Mouse (Mus musculus) midbrain, embryonic 10.5 days (tissue): ENCODE results near the gene Aldh18a1. TPM values are rescaled to one million over a fixed set of nuclear protein-coding genes. Genes with fewer than 3 reads are reported as not detected.
A peak's percentile ranks its signal among the peaks of the same experiment; 100 is the strongest.
"Not testable (repeated sequence)": the region's sequence is repeated elsewhere in the genome, so short reads cannot be mapped to it uniquely, and the experiment has no call there.

Source experiments
- DNase-seq: peaks from one replicate; pipeline ENCODE4 v3.0.0-alpha.2; 2017; ENCODE audit warnings: low spot score
- H3K27ac ChIP-seq: fragments of 300-500 bp; sonication (generic); replicated peaks from 2 replicates; pipeline ENCODE4 v1.5.1; 2016; ENCODE audit warnings: mild to moderate bottlenecking
- H3K27me3 ChIP-seq: fragments of 300-500 bp; sonication (generic); 2 replicates; pipeline ENCODE4 v1.6.1; 2016; ENCODE audit warnings: low read depth, mild to moderate bottlenecking; ENCODE audit not compliant: poor library complexity, severe bottlenecking
- H3K36me3 ChIP-seq: fragments of 300-500 bp; sonication (generic); 2 replicates; pipeline ENCODE4 v1.6.1; 2016; ENCODE audit warnings: mild to moderate bottlenecking, moderate library complexity
- H3K4me1 ChIP-seq: fragments of 300-500 bp; sonication (generic); 2 replicates; pipeline ENCODE4 v1.6.1; 2016
- H3K4me3 ChIP-seq: fragments of 300-500 bp; sonication (generic); 2 replicates; pipeline ENCODE4 v1.5.1; 2016; ENCODE audit warnings: mild to moderate bottlenecking, moderate library complexity
- H3K9me3 ChIP-seq: fragments of 300-500 bp; sonication (generic); replicated peaks from 2 replicates; pipeline ENCODE4 v1.6.1; 2016; ENCODE audit warnings: mild to moderate bottlenecking
- WGBS: fragments of 180-500 bp; shearing (Covaris S2); methylation state at CpG from one replicate; pipeline ENCODE4 v1.1.7; 2016; 5-methylcytosine and 5-hydroxymethylcytosine counted together
- polyA plus RNA-seq: library from polyadenylated mRNA; unstranded; fragments of >200 nt; fragmentation: Nextera tagmentation; extraction: Ambion mirVana; gene quantifications from 2 replicates; pipeline ENCODE4 v1.2.1, GENCODE M21; 2016

The Aldh18a1 gene
- polyA plus RNA-seq, 1 experiment from 2014 or later = 98.0 TPM

DNA sequence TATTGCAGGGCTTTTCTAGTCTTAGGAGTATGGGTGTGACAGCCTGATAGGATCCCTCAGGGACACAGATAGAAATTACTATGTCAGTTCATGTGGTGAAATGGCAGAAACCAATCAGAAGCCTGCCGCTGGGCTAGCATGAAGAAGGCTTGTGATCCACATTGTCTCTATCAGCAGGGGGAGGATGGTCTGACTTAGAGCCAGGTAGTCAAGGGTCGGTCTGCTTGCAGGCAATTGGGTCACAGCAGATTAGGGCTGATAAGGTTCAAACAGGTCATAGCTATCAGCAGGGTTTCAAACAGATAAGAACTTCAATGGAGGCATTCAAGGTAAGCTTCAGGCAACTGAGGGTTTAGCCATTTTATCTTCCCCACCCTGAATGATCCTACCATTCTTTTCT, 7.4 kb downstream of the Aldh18a1 start:
- Histone ChIP-seq H3K9me3 (no peaks in the 10 kb centered on the region), H3K27ac (no peak overlapping the region), H3K36me3 (peaks cover 97% of the 10 kb centered on the region), H3K27me3 (no peaks in the 10 kb centered on the region), H3K4me1 (0 out of 2 replicates have a peak, but pooled peaks cover 3% of the 10 kb centered on the region), H3K4me3 (no peak overlapping the region)
- WGBS = 86% methylated on average over 2 of the region's 2 CpGs
- DNase-seq = no peak

DNA sequence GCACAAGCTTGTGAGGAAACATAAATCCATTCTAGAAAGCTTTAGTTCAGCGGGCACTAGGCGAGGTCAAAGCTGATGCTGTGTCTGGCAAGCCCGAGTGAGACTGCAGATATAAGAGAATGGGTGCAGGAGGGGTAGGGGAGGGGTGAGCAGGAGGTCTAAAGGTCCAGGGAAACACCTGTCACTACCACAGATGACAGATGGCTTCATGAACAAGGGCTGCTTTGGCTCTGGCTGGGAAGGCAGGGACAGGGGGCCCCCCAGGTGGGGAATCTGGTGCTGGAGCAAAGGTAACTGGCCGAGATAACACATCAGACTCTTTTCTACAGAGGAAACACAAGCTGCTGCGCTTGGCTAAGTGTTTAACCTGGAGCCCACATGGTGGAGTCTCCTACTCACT, 12.8 kb downstream of the Aldh18a1 start:
- H3K27me3 ChIP-seq = no peaks in the 10 kb centered on the region
- peaks cover 5% of the 10 kb centered on the region for H3K9me3 ChIP-seq
- no peaks in the 10 kb centered on the region for H3K4me1 ChIP-seq
- 86% methylated on average over 5 of the region's 5 CpGs for WGBS
- no peak overlapping the region for H3K4me3 ChIP-seq
- H3K27ac ChIP-seq = no peak overlapping the region
- DNase-seq = no peak
- peaks cover 100% of the 10 kb centered on the region for H3K36me3 ChIP-seq

DNA sequence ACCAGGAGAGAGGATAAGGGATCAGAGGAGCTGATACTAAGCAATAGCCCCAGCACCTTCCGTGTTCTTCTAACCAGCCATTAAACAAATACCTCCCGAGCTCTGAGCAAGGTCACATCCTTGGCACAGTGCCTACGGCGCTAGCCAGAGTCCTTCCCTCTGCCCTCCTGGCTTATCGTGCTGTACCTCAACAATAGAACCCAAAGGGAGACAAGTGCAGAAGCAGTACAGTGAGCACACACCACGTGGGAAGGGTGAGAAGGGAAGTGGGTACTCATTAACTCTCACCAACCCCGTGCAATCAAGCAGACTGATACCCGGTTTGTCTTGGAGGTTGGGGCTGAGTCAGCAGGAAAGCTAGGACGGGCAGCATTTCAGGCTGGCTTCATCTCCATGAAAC, 17.5 kb downstream of the Aldh18a1 start:
- 97% methylated on average over 9 of the region's 9 CpGs for WGBS
- no peak overlapping the region for H3K4me3 ChIP-seq
- no peaks in the 10 kb centered on the region for H3K27me3 ChIP-seq
- peaks cover 14% of the 10 kb centered on the region for H3K9me3 ChIP-seq
- H3K36me3 ChIP-seq = peaks cover 100% of the 10 kb centered on the region
- DNase-seq = no peak
- H3K4me1 ChIP-seq = no peaks in the 10 kb centered on the region
- no peak overlapping the region for H3K27ac ChIP-seq

DNA sequence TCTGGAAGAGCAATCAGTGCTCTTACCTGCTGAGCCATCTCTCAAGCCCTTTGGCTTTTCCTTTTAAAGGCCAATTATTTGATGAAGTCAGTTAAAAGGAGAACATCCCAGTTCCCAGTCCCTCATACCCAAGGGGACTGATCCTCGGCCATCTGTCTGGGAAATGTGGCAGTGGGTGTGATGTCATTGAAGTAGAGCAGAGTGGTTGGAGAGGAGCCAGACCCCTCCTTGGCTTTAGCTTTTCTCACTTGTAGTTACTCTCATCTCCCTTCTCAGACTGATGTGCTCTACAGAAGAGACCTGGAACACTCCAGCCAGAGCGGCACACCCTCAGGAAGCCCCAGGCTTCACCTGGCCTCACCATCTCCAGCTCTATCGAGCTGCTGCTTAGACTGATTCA, 20.6 kb downstream of the Aldh18a1 start:
- H3K27ac ChIP-seq = no peak overlapping the region
- no peaks in the 10 kb centered on the region for H3K4me1 ChIP-seq
- H3K27me3 ChIP-seq = no peaks in the 10 kb centered on the region
- DNase-seq = no peak
- H3K36me3 ChIP-seq = peaks cover 98% of the 10 kb centered on the region
- peaks cover 14% of the 10 kb centered on the region for H3K9me3 ChIP-seq
- 99% methylated on average over 3 of the region's 3 CpGs for WGBS
- no peak overlapping the region for H3K4me3 ChIP-seq

DNA sequence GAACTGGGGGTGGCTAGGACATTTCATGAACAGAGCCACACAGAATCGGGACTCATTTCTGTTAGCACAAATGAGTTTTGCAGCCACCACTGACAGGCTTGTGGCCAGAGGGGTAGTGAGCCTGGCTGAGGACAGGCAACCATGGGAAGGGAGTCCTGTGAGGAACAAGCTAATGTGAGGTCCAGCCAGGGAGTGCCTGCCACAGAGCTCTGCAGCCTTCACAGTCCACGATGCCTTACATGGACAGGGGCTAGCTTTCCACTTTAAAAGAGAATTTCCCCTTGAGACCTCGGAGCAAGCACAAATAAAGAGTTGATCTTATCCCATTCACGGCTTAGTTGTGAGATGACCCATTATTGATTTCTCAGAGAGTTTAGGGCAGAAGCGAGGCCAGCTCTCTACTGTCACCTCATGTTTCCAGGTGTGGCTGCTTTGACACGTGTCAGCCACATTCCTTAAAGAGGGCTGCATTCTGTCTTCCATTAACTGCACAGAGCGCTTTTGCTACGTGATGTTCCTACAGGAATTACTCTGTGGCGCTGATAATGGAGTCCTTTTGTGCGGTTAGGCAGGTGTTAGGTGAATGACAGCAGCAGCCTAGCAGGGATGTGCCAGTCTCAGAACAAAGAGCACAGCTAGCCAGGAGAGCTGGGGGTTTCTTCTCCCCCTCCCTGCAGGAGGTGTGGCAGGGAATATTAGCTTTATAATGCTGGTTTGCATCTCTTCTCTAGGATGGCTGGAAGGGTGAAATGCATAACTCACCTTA, 24.2 kb downstream of the Aldh18a1 start:
- H3K27ac ChIP-seq = no peak overlapping the region
- H3K4me3 ChIP-seq = no peak overlapping the region
- no peaks in the 10 kb centered on the region for H3K27me3 ChIP-seq
- H3K9me3 ChIP-seq = no peaks in the 10 kb centered on the region
- 89% methylated on average over 10 of the region's 10 CpGs for WGBS
- no peaks in the 10 kb centered on the region for H3K4me1 ChIP-seq
- no peak for DNase-seq
- H3K36me3 ChIP-seq = peaks cover 74% of the 10 kb centered on the region

DNA sequence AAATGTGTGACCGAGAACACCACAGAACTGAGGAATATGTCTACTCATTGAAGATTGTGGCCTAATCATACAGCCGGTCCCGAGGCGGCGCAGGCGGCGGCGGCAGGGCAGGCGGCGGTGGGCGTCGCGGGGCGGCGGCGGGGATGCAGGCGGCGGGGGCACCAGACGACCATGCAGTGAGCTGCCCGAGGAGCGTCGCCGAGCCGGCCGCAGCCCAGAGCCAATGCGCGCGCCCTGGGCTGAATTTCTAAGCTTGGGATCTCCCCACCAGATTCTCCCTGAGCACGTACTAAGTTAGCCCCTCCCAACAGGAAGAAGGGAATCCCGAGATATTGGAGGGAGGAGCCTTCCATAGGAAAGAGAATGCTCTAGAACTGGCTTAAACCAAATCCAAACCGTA, 26.7 kb downstream of the Aldh18a1 start:
- H3K27me3 ChIP-seq, H3K27ac ChIP-seq, H3K9me3 ChIP-seq, H3K4me3 ChIP-seq, H3K4me1 ChIP-seq, DNase-seq: not testable (repeated sequence)
- 69% methylated on average over 15 of the region's 31 CpGs for WGBS
- H3K36me3 ChIP-seq = peaks cover 70% of the 10 kb centered on the region

DNA sequence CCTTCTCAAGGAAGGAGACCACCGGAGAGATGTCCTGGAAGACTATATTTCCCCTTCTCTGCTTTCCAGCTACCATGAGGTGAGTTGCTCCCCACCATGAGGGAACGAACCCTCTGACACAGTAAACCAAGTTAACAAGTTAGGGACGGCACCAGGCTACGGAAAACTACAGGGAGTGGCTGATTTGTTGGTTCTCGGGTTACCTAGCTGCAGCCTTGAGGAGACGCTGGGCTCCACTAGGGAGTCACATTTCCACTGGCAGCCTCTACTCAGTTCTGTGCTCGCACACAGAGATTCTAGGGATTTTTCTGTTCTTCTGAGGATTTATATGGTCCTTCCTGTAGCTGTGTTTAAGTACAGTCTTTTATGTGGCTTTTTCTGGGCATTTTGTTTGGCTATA, 32.2 kb downstream of the Aldh18a1 start:
- 88% methylated on average over 7 of the region's 7 CpGs for WGBS
- DNase-seq = no peak
- H3K27me3 ChIP-seq = no peaks in the 10 kb centered on the region
- no peaks in the 10 kb centered on the region for H3K4me1 ChIP-seq
- H3K4me3 ChIP-seq = no peak overlapping the region
- peaks cover 75% of the 10 kb centered on the region for H3K36me3 ChIP-seq
- H3K9me3 ChIP-seq = no peaks in the 10 kb centered on the region; the same call in 1 of the 2 replicates
- no peak overlapping the region for H3K27ac ChIP-seq

DNA sequence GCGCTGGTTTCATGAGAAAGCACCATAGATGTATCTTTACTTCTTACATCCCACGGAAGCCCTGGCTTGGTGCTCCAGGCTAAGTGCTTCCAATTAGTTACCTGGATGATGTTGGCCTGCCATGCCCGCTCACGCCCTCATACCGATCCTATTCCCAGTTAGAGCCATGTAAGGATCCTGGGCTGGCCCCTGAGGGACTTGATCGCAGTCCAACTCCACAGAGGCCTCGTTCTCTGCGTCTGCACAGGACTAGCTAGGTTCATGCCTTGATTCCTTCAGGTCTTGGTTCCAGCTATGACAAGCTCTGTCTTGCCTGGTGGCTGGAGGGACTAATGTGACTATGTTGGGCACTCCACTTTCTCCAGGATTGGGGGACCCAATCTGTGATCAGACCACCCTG, 33.1 kb downstream of the Aldh18a1 start:
- Histone ChIP-seq H3K4me3 (no peak overlapping the region), H3K27me3 (no peaks in the 10 kb centered on the region), H3K27ac (no peak overlapping the region), H3K36me3 (peaks cover 84% of the 10 kb centered on the region), H3K4me1 (peaks cover under 1% of the 10 kb centered on the region; the same call in 1 of the 2 replicates), H3K9me3 (no peaks in the 10 kb centered on the region; the same call in 1 of the 2 replicates)
- 99% methylated on average over 8 of the region's 8 CpGs for WGBS
- no peak for DNase-seq

DNA sequence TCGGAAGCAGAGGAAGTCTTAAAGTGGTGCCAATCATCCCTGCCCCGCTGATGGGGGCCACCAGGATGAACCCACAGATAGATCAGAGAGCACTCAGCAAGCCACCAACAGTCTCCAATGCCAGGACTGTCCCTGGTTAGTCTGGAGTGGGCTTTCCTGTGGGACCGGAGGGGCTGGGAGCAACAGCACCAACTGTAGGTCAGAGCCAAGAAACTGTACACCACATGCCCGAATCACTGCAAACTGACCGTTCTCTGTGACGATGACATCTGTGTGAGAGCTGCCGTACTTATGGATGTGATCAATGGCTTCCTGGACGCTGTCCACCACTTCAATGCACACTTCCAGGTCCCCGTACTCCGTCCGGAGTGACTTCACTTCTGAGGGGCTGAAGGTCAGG, 33.9 kb downstream of the Aldh18a1 start:
- Histone ChIP-seq H3K27ac (no peak overlapping the region), H3K27me3 (no peaks in the 10 kb centered on the region), H3K36me3 (peaks cover 89% of the 10 kb centered on the region), H3K4me3 (no peak overlapping the region), H3K4me1 (peaks cover 9% of the 10 kb centered on the region), H3K9me3 (no peaks in the 10 kb centered on the region; the same call in 1 of the 2 replicates)
- 96% methylated on average over 11 of the region's 11 CpGs for WGBS
- no peak for DNase-seq

DNA sequence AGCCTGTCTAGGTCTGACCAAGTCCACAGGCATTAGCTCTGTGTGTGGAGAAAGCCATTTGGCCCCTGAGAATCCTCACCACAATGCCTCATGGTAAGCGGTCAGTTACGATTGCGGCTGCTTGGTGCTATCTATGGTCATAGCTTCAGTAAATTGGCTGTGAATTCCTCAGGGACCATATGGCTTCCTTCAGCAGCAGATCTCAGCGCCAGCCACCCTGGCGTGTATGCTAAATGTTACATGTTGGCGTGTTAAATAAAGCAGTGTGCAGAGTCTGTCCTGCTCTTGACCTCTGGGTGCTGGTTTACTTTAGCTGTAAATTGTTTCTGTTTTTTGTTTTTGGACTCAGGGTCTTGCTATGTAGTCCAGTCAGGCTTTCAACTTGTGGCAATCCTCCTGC, 34.4 kb downstream of the Aldh18a1 start:
- H3K4me1 ChIP-seq = peaks cover 14% of the 10 kb centered on the region
- no peaks in the 10 kb centered on the region; the same call in 1 of the 2 replicates for H3K9me3 ChIP-seq
- 92% methylated on average over 6 of the region's 6 CpGs for WGBS
- H3K27me3 ChIP-seq = no peaks in the 10 kb centered on the region
- no peak overlapping the region for H3K27ac ChIP-seq
- no peak for DNase-seq
- no peak overlapping the region for H3K4me3 ChIP-seq
- H3K36me3 ChIP-seq = peaks cover 89% of the 10 kb centered on the region

DNA sequence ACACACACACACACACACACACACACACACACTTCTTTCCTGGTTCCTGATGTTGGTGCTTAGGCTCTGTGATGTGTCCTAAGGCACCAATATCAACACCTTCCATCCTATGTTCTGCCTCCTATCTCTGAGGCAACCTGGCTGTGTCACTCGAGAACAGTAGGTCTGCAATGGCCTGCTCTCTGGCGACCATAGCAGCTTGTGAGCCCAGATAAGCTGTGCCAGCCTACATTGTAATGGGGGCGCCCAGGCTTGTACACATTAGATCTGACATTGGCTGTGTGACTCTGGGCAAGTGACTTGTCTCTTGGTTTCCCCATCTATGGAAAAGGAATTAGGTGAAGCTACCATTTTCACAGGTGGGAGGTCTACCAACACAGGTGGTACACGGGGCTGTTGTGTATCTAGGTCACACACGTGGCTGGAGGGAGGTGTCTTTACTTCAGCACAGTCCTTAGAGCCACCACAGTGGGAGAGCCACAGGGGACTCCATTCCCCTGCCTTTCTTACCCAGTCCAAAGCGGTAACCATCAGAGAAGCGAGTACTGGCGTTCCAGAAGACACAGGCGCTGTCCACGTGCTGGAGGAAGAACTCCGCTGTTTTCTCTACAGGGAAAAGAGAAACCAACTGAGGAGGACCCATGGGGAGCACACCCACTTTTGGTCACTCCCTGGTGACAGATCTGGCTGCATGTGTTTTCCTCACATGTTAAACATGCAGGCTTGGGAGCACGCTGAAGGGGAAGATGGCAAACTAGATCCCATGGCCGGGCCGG, 35.1 kb downstream of the Aldh18a1 start:
- no peak overlapping the region for H3K27ac ChIP-seq
- peaks cover 20% of the 10 kb centered on the region for H3K4me1 ChIP-seq
- no peak for DNase-seq
- no peaks in the 10 kb centered on the region; the same call in 1 of the 2 replicates for H3K9me3 ChIP-seq
- no peaks in the 10 kb centered on the region for H3K27me3 ChIP-seq
- no peak overlapping the region for H3K4me3 ChIP-seq
- 92% methylated on average over 14 of the region's 14 CpGs for WGBS
- H3K36me3 ChIP-seq = peaks cover 86% of the 10 kb centered on the region

DNA sequence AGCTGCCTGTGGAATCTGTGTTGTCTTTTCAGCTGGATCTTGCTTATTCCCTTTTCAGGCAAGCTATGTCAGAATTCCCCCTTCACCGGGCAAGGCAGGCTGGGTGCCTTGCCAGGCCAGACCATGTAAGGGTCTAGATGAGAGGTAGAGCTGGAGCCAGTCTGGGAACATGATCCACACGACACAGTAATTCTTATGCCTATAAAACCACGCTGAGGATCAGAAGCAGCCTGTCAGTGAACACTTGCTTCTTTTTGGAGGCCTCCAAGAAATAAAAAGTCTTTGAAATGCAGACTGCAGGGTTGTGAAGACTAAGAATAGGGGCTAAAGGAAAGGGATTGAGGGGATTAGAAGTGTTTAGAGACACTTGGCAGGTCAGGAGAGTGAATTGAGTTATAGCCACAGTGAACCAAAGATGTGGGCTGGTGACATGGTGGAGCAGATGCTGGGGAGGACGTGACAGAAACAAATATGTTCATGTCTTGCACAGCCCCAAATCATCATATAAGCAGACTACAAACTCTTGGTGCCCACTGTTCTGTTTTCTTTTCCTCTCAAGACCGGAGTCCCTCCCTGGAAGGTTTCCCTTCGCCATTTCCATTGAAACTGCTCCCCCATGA, 38.6 kb downstream of the Aldh18a1 start:
- WGBS = 53% methylated on average over 6 of the region's 6 CpGs

More for the DNA sequence above, 38.6 kb downstream of the Aldh18a1 start:
- H3K9me3 ChIP-seq = no peaks in the 10 kb centered on the region
- peaks cover 50% of the 10 kb centered on the region for H3K36me3 ChIP-seq
- 0 out of 2 replicates have a peak overlapping the region, but pooled peaks have one; percentile 4 for H3K27ac ChIP-seq
- no peak overlapping the region for H3K4me3 ChIP-seq
- H3K27me3 ChIP-seq = 0 out of 2 replicates have a peak, but pooled peaks cover 8% of the 10 kb centered on the region
- DNase-seq = no peak
- peaks cover 21% of the 10 kb centered on the region for H3K4me1 ChIP-seq
